Mouse (Mus musculus): ENCODE data around the gene Spata13. TPM values are rescaled to one million over a fixed set of nuclear protein-coding genes. Genes with fewer than 3 reads are reported as not detected.

Spata13 gene
- polyA plus RNA-seq, 1 experiment from 2014 or later = 13.4 TPM

GRCm38 (mm10) chr14:60767884-60768283, 134.1 kb downstream of the Spata13 start, which contains the start of gene C1qtnf9:
C1qtnf9 (plus strand) TSS chr14:60768134.
- Histone ChIP-seq H3K9ac (no peak within 1 kb of the TSS), H3K4me3 (no peak within 1 kb of the TSS), H3K27me3 (replicated peaks) (no peaks in the 10 kb centered on the region), H3K4me1 (peaks cover 33% of the 10 kb centered on the region), H3K9me3 (no peaks in the 10 kb centered on the region), H3K36me3 (0 out of 2 replicates have a peak, but pooled peaks cover under 1% of the 10 kb centered on the region), H3K4me2 (no peak within 1 kb of the TSS), H3K27ac (replicated peaks) (no peak within 1 kb of the TSS)
- WGBS = 68% methylated on average over 4 of the region's 4 CpGs
- no peak for ATAC-seq (ENCODE audit: extremely low read depth, insufficient number of reproducible peaks, low FRiP score, low TSS enrichment)

DNA sequence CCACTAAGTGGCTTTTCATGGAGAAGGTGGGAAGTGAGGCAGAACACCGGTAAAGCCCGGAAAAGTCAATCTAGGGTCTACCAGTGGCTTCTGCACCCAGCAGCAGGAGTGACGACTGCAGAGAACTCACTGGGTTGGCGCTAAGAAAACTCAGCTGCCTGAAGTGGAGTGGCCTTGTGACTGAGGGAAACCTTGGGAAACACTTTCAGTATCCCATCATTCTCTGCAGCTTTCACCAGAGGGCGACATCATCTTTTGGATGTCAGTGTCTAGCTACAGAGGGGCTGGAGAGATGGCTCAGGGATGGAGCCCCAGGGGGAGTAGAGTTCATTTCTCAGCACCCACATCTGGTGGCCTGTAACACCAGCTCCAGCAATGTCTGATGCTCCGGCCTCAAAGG, 135.5 kb downstream of the Spata13 start:
- Histone ChIP-seq H3K36me3 (no peaks in the 10 kb centered on the region), H3K27me3 (replicated peaks) (no peaks in the 10 kb centered on the region), H3K4me3 (no peak overlapping the region), H3K27ac (replicated peaks) (no peak overlapping the region), H3K9me3 (no peaks in the 10 kb centered on the region), H3K4me2 (no peak overlapping the region), H3K4me1 (peaks cover 18% of the 10 kb centered on the region), H3K9ac (no peak overlapping the region)
- 40% methylated on average over 6 of the region's 6 CpGs for WGBS
- no peak for ATAC-seq (ENCODE audit: extremely low read depth, insufficient number of reproducible peaks, low FRiP score, low TSS enrichment)

GRCm38 (mm10) chr14:60770594-60770993, 136.8 kb downstream of the Spata13 start:
- no peak for ATAC-seq (ENCODE audit: extremely low read depth, insufficient number of reproducible peaks, low FRiP score, low TSS enrichment)
- H3K27me3 ChIP-seq (replicated peaks) = no peaks in the 10 kb centered on the region
- H3K4me2 ChIP-seq = peak overlapping the region; percentile 66
- H3K9ac ChIP-seq = no peak overlapping the region
- no peak overlapping the region for H3K27ac ChIP-seq (replicated peaks)
- H3K4me3 ChIP-seq = no peak overlapping the region
- no peaks in the 10 kb centered on the region for H3K9me3 ChIP-seq
- H3K4me1 ChIP-seq = peaks cover 8% of the 10 kb centered on the region; the same call in 1 of the 2 replicates
- H3K36me3 ChIP-seq = no peaks in the 10 kb centered on the region
- WGBS = 68% methylated on average over 6 of the region's 6 CpGs

DNA sequence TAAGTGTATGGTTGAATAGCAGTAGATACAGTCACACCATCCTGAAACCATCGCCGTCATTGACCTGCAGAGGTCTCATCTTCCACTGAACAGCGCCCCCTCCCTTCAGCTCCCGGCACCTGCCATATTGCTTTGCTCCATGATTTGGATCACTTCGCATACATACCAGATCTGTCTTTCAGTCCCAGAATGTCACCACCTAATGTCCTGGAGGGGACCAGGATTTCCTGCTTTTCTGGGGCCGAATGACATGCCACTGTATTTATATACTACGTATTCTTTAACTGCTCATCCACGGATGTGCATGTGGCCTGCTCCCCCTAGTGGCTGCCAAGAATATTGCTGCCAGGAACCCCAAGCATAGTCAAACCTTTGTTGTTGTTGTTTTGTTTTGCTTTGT, 137.3 kb downstream of the Spata13 start:
- peak overlapping the region; percentile 43 for H3K4me3 ChIP-seq
- H3K9ac ChIP-seq = no peak overlapping the region
- peaks cover 7% of the 10 kb centered on the region; the same call in 1 of the 2 replicates for H3K4me1 ChIP-seq
- H3K27me3 ChIP-seq (replicated peaks) = no peaks in the 10 kb centered on the region
- no peaks in the 10 kb centered on the region for H3K36me3 ChIP-seq
- H3K27ac ChIP-seq (replicated peaks) = no peak overlapping the region
- H3K9me3 ChIP-seq = no peaks in the 10 kb centered on the region
- H3K4me2 ChIP-seq = peak overlapping the region; percentile 66
- ATAC-seq (ENCODE audit: extremely low read depth, insufficient number of reproducible peaks, low FRiP score, low TSS enrichment) = no peak
- 9% methylated on average over 8 of the region's 8 CpGs for WGBS

- Histone ChIP-seq H3K27me3 (replicated peaks) (no peaks in the 10 kb centered on the region), H3K9me3 (no peaks in the 10 kb centered on the region), H3K4me2 (no peak overlapping the region), H3K9ac (no peak overlapping the region), H3K27ac (replicated peaks) (no peak overlapping the region), H3K36me3 (no peaks in the 10 kb centered on the region), H3K4me1 (no peaks in the 10 kb centered on the region), H3K4me3 (no peak overlapping the region)
- no peak for ATAC-seq (ENCODE audit: extremely low read depth, insufficient number of reproducible peaks, low FRiP score, low TSS enrichment)
- 87% methylated on average over 2 of the region's 2 CpGs for WGBS
Observed at GRCm38 (mm10) chr14:60773476-60773875, 139.7 kb downstream of the Spata13 start.

DNA sequence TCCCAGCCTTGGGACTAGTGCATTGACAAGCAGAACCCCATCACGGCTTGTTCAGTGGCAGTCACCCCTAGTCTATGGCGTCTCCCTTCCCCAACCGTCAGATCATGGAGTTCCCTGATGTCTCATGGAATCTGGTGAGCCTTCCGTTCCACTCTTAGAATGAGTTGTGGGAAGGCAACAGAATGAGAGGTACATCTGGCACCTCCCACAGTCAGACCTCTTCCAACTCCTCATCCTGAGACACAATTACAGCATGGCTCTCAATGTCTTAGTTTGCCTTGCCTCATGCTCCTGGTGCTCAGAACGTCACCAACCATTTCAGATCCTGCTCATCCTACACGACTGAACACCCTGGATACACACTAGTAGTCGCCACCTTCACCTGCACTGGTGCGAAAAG, 142.7 kb downstream of the Spata13 start:
- H3K4me1 ChIP-seq = no peaks in the 10 kb centered on the region
- WGBS = 78% methylated on average over 8 of the region's 8 CpGs

GRCm38 (mm10) chr14:60777485-60777919, 143.7 kb downstream of the Spata13 start:
- no peak for ATAC-seq (ENCODE audit: extremely low read depth, insufficient number of reproducible peaks, low FRiP score, low TSS enrichment)
- 77% methylated on average over 5 of the region's 5 CpGs for WGBS

More for the DNA sequence above, 142.7 kb downstream of the Spata13 start:
- Histone ChIP-seq H3K4me3 (no peak overlapping the region), H3K9me3 (no peaks in the 10 kb centered on the region), H3K4me2 (no peak overlapping the region), H3K9ac (no peak overlapping the region), H3K27ac (replicated peaks) (no peak overlapping the region), H3K36me3 (no peaks in the 10 kb centered on the region), H3K27me3 (replicated peaks) (0 out of 2 replicates have a peak, but pooled peaks cover 5% of the 10 kb centered on the region)
- ATAC-seq (ENCODE audit: extremely low read depth, insufficient number of reproducible peaks, low FRiP score, low TSS enrichment) = no peak

DNA sequence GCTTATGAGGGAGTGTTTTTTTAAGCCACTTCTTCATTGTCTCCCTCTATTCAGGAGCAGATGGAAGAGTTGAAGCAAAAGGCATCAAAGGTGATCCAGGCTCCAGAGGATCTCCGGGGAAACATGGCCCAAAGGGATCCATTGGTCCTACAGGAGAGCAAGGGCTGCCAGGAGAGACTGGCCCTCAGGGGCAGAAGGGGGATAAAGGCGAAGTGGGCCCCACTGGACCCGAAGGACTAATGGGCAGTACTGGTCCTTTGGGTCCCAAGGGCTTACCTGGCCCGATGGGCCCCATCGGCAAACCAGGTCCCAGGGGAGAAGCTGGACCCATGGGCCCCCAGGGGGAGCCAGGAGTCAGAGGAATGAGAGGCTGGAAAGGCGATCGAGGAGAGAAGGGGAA, 145.4 kb downstream of the Spata13 start:
- no peak overlapping the region for H3K27ac ChIP-seq (replicated peaks)
- WGBS = 83% methylated on average over 7 of the region's 7 CpGs
- no peaks in the 10 kb centered on the region for H3K36me3 ChIP-seq
- no peak overlapping the region for H3K4me3 ChIP-seq
- no peaks in the 10 kb centered on the region for H3K9me3 ChIP-seq
- H3K9ac ChIP-seq = no peak overlapping the region
- H3K27me3 ChIP-seq (replicated peaks) = peaks cover 14% of the 10 kb centered on the region; the same call in 1 of the 2 replicates
- peaks cover 4% of the 10 kb centered on the region; the same call in 1 of the 2 replicates for H3K4me1 ChIP-seq
- no peak overlapping the region for H3K4me2 ChIP-seq
- ATAC-seq (ENCODE audit: extremely low read depth, insufficient number of reproducible peaks, low FRiP score, low TSS enrichment) = no peak

More at GRCm38 (mm10) chr14:60777485-60777919, 143.7 kb downstream of the Spata13 start:
- H3K9me3 ChIP-seq = no peaks in the 10 kb centered on the region
- H3K36me3 ChIP-seq = no peaks in the 10 kb centered on the region
- H3K4me1 ChIP-seq = peaks cover 4% of the 10 kb centered on the region; the same call in 1 of the 2 replicates
- no peak overlapping the region for H3K27ac ChIP-seq (replicated peaks)
- H3K9ac ChIP-seq = no peak overlapping the region
- H3K4me3 ChIP-seq = no peak overlapping the region
- peaks cover 9% of the 10 kb centered on the region; the same call in 1 of the 2 replicates for H3K27me3 ChIP-seq (replicated peaks)
- H3K4me2 ChIP-seq = no peak overlapping the region

GRCm38 (mm10) chr14:60782121-60782656, 148.4 kb downstream of the Spata13 start:
- WGBS = 36% methylated on average over 7 of the region's 7 CpGs
- no peak for ATAC-seq (ENCODE audit: extremely low read depth, insufficient number of reproducible peaks, low FRiP score, low TSS enrichment)

GRCm38 (mm10) chr14:60783196-60783595, 149.4 kb downstream of the Spata13 start:
- Histone ChIP-seq H3K27ac (replicated peaks) (no peak overlapping the region), H3K36me3 (peaks cover 5% of the 10 kb centered on the region), H3K4me2 (no peak overlapping the region), H3K4me1 (peaks cover 14% of the 10 kb centered on the region), H3K4me3 (no peak overlapping the region), H3K9ac (0 out of 2 replicates have a peak overlapping the region, but pooled peaks have one; percentile 37), H3K27me3 (replicated peaks) (peaks cover 14% of the 10 kb centered on the region; the same call in 1 of the 2 replicates), H3K9me3 (no peaks in the 10 kb centered on the region)
- no peak for ATAC-seq (ENCODE audit: extremely low read depth, insufficient number of reproducible peaks, low FRiP score, low TSS enrichment)
- 37% methylated on average over 8 of the region's 8 CpGs for WGBS

More at GRCm38 (mm10) chr14:60782121-60782656, 148.4 kb downstream of the Spata13 start:
- Histone ChIP-seq H3K4me3 (no peak overlapping the region), H3K9me3 (no peaks in the 10 kb centered on the region), H3K4me1 (peaks cover 14% of the 10 kb centered on the region), H3K27me3 (replicated peaks) (peaks cover 14% of the 10 kb centered on the region; the same call in 1 of the 2 replicates), H3K36me3 (no peaks in the 10 kb centered on the region), H3K27ac (replicated peaks) (no peak overlapping the region), H3K9ac (no peak overlapping the region), H3K4me2 (no peak overlapping the region)

GRCm38 (mm10) chr14:60784427-60785315, 150.9 kb downstream of the Spata13 start, which contains the start of gene Mipep:
Mipep (plus strand) TSS chr14:60784573.
- Histone ChIP-seq H3K4me1 (peaks cover 14% of the 10 kb centered on the region), H3K27ac (replicated peaks) (peak within 1 kb of the TSS; percentile 41; the same call in 1 of the 2 replicates), H3K36me3 (peaks cover 16% of the 10 kb centered on the region), H3K4me2 (peak within 1 kb of the TSS; percentile 87), H3K9me3 (no peaks in the 10 kb centered on the region), H3K9ac (peak within 1 kb of the TSS; percentile 88), H3K4me3 (peak within 1 kb of the TSS; percentile 76), H3K27me3 (replicated peaks) (peaks cover 14% of the 10 kb centered on the region; the same call in 1 of the 2 replicates)
- under 1% methylated on average over 61 of the region's 61 CpGs for WGBS
- peak; percentile 70; the same call in 1 of the 2 replicates for ATAC-seq (ENCODE audit: extremely low read depth, insufficient number of reproducible peaks, low FRiP score, low TSS enrichment)
